Mouse (Mus musculus): ENCODE results near the gene Pitpnc1.

Gene Pitpnc1

GRCm38 (mm10) chr11:107355526-107355925, 115.0 kb downstream of the Pitpnc1 start:
- Histone ChIP-seq H3K27me3 (ENCODE audit: insufficient read depth, low read length) (no peaks in the 10 kb centered on the region), H3K4me3 (replicated peaks; ENCODE audit: low read length) (peak overlapping the region; percentile 69)
- no peak for TF ChIP-seq CTCF (conservative IDR thresholded peaks at IDR 0.05; ENCODE audit: low read length)
- TF ChIP-seq POU5F1 (IDR thresholded peaks at IDR 0.05; ENCODE audit: borderline replicate concordance, low read length) = no peak
- TF ChIP-seq NANOG (IDR thresholded peaks at IDR 0.05; ENCODE audit: borderline replicate concordance, low read length) = no peak

GRCm38 (mm10) chr11:107354499-107355143, 115.9 kb downstream of the Pitpnc1 start:
- no peaks in the 10 kb centered on the region for H3K9me3 ChIP-seq (ENCODE audit: low read length)
- TF ChIP-seq NANOG (IDR thresholded peaks at IDR 0.05; ENCODE audit: borderline replicate concordance, low read length) = no peak
- TF ChIP-seq CTCF (conservative IDR thresholded peaks at IDR 0.05; ENCODE audit: low read length) = no peak
- no peak for TF ChIP-seq POU5F1 (IDR thresholded peaks at IDR 0.05; ENCODE audit: borderline replicate concordance, low read length)

More at GRCm38 (mm10) chr11:107355526-107355925, 115.0 kb downstream of the Pitpnc1 start:
- Histone ChIP-seq H3K9me3 (ENCODE audit: low read length) (no peaks in the 10 kb centered on the region), H3K36me3 (ENCODE audit: insufficient read depth, low read length) (peaks cover 15% of the 10 kb centered on the region; the same call in 1 of the 2 replicates), H3K4me1 (replicated peaks; ENCODE audit: low read depth, low read length) (peaks cover 98% of the 10 kb centered on the region)

DNA sequence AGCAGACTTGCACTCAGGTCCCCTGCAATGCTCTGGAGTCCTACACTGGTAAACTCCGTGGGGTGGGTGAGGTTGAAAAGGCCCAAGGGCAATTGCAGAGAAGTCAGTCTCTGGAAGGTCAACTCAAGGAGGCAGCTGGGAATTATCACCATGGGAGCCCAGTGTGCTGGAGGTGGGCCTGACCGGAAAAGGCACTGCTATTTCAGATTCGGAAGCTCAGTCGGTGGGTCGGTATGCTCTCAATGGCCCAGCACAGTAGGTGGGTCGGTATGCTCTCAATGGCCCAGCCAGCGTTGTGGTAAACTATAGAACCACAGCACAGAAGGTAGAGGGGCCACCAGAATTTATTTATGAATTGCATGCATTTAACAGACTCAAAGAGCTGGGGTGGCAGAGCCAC, 117.9 kb downstream of the Pitpnc1 start:
- Histone ChIP-seq H3K4me3 (replicated peaks; ENCODE audit: low read length) (peak overlapping the region; percentile 69; the same call in 1 of the 2 replicates), H3K9me3 (ENCODE audit: low read length) (no peaks in the 10 kb centered on the region), H3K27me3 (ENCODE audit: insufficient read depth, low read length) (no peaks in the 10 kb centered on the region), H3K36me3 (ENCODE audit: insufficient read depth, low read length) (peaks cover 15% of the 10 kb centered on the region; the same call in 1 of the 2 replicates), H3K4me1 (replicated peaks; ENCODE audit: low read depth, low read length) (peaks cover 97% of the 10 kb centered on the region)
- TF ChIP-seq NANOG (IDR thresholded peaks at IDR 0.05; ENCODE audit: borderline replicate concordance, low read length) = peak; percentile 75
- TF ChIP-seq POU5F1 (IDR thresholded peaks at IDR 0.05; ENCODE audit: borderline replicate concordance, low read length) = peak; percentile 29; the same call in 1 of the 2 replicates
- no peak for TF ChIP-seq CTCF (conservative IDR thresholded peaks at IDR 0.05; ENCODE audit: low read length)

More at GRCm38 (mm10) chr11:107354499-107355143, 115.9 kb downstream of the Pitpnc1 start:
- Histone ChIP-seq H3K27me3 (ENCODE audit: insufficient read depth, low read length) (no peaks in the 10 kb centered on the region), H3K4me1 (replicated peaks; ENCODE audit: low read depth, low read length) (peaks cover 98% of the 10 kb centered on the region), H3K36me3 (ENCODE audit: insufficient read depth, low read length) (peaks cover 16% of the 10 kb centered on the region; the same call in 1 of the 2 replicates), H3K4me3 (replicated peaks; ENCODE audit: low read length) (peak overlapping the region; percentile 69)

DNA sequence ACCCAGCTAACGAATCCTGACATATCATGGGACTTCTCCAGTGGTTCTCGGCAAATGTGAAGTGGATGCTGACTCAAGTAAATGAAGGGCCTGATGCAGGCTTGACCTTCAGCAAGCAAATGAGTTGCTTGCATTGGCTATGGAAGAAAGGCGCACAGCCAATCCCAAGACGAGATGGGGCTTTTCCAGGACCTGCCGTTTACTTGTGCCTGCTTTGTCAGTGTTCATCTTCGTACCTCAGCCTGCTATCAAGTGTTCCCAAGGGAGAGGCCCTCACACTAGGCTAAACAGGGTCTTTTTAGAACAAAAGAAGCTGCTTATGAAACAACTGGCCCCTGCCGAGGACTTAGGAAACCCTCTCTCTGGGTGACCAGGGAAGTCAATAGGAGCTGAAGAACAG, 120.7 kb downstream of the Pitpnc1 start:
- H3K9me3 ChIP-seq (ENCODE audit: low read length) = no peaks in the 10 kb centered on the region
- H3K27me3 ChIP-seq (ENCODE audit: insufficient read depth, low read length) = no peaks in the 10 kb centered on the region
- TF ChIP-seq NANOG (IDR thresholded peaks at IDR 0.05; ENCODE audit: borderline replicate concordance, low read length) (no peak), POU5F1 (IDR thresholded peaks at IDR 0.05; ENCODE audit: borderline replicate concordance, low read length) (no peak), CTCF (conservative IDR thresholded peaks at IDR 0.05; ENCODE audit: low read length) (no peak)
- H3K4me3 ChIP-seq (replicated peaks; ENCODE audit: low read length) = peak overlapping the region; percentile 27
- peaks cover 15% of the 10 kb centered on the region for H3K36me3 ChIP-seq (ENCODE audit: insufficient read depth, low read length)
- peaks cover 93% of the 10 kb centered on the region for H3K4me1 ChIP-seq (replicated peaks; ENCODE audit: low read depth, low read length)

- Histone ChIP-seq H3K36me3 (ENCODE audit: insufficient read depth, low read length) (peaks cover 31% of the 10 kb centered on the region), H3K4me1 (replicated peaks; ENCODE audit: low read depth, low read length) (peaks cover 92% of the 10 kb centered on the region), H3K4me3 (replicated peaks; ENCODE audit: low read length) (no peak overlapping the region), H3K9me3 (ENCODE audit: low read length) (no peaks in the 10 kb centered on the region), H3K27me3 (ENCODE audit: insufficient read depth, low read length) (no peaks in the 10 kb centered on the region)
- no peak for TF ChIP-seq CTCF (conservative IDR thresholded peaks at IDR 0.05; ENCODE audit: low read length)
- no peak for TF ChIP-seq NANOG (IDR thresholded peaks at IDR 0.05; ENCODE audit: borderline replicate concordance, low read length)
- no peak for TF ChIP-seq POU5F1 (IDR thresholded peaks at IDR 0.05; ENCODE audit: borderline replicate concordance, low read length)
Observed at GRCm38 (mm10) chr11:107343031-107343430, 127.5 kb downstream of the Pitpnc1 start.

DNA sequence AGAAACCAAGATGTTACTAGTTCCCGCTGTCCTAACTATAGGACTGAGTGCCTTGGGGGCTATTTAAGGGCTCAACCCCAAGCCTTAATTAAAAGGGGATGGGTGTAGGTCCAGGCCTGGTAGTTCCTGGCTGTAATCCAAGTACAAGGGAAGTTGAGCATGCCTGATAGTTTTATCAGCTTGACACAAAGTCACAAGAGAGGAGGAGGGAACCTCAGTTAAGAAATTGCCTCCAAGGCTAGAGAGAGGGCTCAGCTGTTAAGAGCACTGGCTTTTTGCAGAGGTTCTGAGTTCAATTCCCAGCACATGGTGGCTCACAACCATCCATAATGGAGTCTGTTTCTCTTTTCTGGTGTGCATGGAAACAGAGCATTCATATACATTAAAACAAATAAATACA, 128.1 kb downstream of the Pitpnc1 start:
- Histone ChIP-seq H3K4me1 (replicated peaks; ENCODE audit: low read depth, low read length) (peaks cover 94% of the 10 kb centered on the region), H3K9me3 (ENCODE audit: low read length) (no peaks in the 10 kb centered on the region), H3K36me3 (ENCODE audit: insufficient read depth, low read length) (peaks cover 32% of the 10 kb centered on the region), H3K4me3 (replicated peaks; ENCODE audit: low read length) (no peak overlapping the region), H3K27me3 (ENCODE audit: insufficient read depth, low read length) (no peaks in the 10 kb centered on the region)
- TF ChIP-seq NANOG (IDR thresholded peaks at IDR 0.05; ENCODE audit: borderline replicate concordance, low read length) (no peak), POU5F1 (IDR thresholded peaks at IDR 0.05; ENCODE audit: borderline replicate concordance, low read length) (no peak), CTCF (conservative IDR thresholded peaks at IDR 0.05; ENCODE audit: low read length) (no peak)

DNA sequence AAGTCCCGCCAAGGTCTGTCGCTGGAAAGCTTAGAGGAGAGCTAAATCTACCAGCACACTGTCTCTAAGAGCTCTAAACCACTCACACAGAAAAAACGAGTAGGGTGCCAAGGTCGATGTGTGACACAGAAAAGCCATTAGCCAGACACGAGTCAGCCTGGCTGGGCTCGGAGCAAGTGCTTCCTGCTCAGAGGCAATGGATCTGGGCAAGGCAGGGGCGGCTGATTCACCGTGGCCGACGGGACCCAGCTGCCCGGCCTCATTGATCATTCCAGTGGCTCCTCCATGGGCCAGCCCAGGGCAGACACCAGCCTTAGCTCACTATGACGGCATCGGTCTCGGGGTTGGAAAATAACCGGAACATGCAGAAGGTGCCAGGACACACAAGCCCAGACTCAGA, 129.2 kb downstream of the Pitpnc1 start:
- peak overlapping the region; percentile 20; the same call in 1 of the 2 replicates for H3K4me3 ChIP-seq (replicated peaks; ENCODE audit: low read length)
- TF ChIP-seq POU5F1 (IDR thresholded peaks at IDR 0.05; ENCODE audit: borderline replicate concordance, low read length) (no peak), NANOG (IDR thresholded peaks at IDR 0.05; ENCODE audit: borderline replicate concordance, low read length) (no peak), CTCF (conservative IDR thresholded peaks at IDR 0.05; ENCODE audit: low read length) (no peak)
- no peaks in the 10 kb centered on the region for H3K9me3 ChIP-seq (ENCODE audit: low read length)
- H3K4me1 ChIP-seq (replicated peaks; ENCODE audit: low read depth, low read length) = peaks cover 96% of the 10 kb centered on the region
- H3K36me3 ChIP-seq (ENCODE audit: insufficient read depth, low read length) = peaks cover 44% of the 10 kb centered on the region
- H3K27me3 ChIP-seq (ENCODE audit: insufficient read depth, low read length) = no peaks in the 10 kb centered on the region

- no peaks in the 10 kb centered on the region for H3K27me3 ChIP-seq (ENCODE audit: insufficient read depth, low read length)
- peaks cover 48% of the 10 kb centered on the region for H3K36me3 ChIP-seq (ENCODE audit: insufficient read depth, low read length)
- H3K4me3 ChIP-seq (replicated peaks; ENCODE audit: low read length) = no peak overlapping the region
- peaks cover 94% of the 10 kb centered on the region for H3K4me1 ChIP-seq (replicated peaks; ENCODE audit: low read depth, low read length)
- TF ChIP-seq POU5F1 (IDR thresholded peaks at IDR 0.05; ENCODE audit: borderline replicate concordance, low read length) (no peak), CTCF (conservative IDR thresholded peaks at IDR 0.05; ENCODE audit: low read length) (no peak), NANOG (IDR thresholded peaks at IDR 0.05; ENCODE audit: borderline replicate concordance, low read length) (no peak)
- no peaks in the 10 kb centered on the region for H3K9me3 ChIP-seq (ENCODE audit: low read length)
Observed at GRCm38 (mm10) chr11:107340793-107341192, 129.7 kb downstream of the Pitpnc1 start.

Measured in E14TG2a.4 (cell line).